Comparison of ENCODE assay signal across 23 mouse cellular contexts in genomic region chr5:104036686-104037085, GRCm38 (mm10). TPM values are rescaled to one million over a fixed set of nuclear protein-coding genes. Genes with fewer than 3 reads are reported as not detected.
"Had no signal": no experiment of that assay in that cellular context is flagged by ENCODE, and none has a peak within 500 bp of the region (broad histone marks: within the 10 kb centered on the region; RNA-seq: fewer than 3 reads in every experiment).

No protein-coding gene starts in this region.

- H3K4me3 ChIP-seq: lung, embryonic 15.5 days; megakaryocyte, embryonic 14.5 days; midbrain, embryonic 12.5 days; neural tube, embryonic 12.5 days had no signal

- H3K36me3 ChIP-seq: lung, embryonic 15.5 days; midbrain, embryonic 12.5 days; neural tube, embryonic 12.5 days had no signal

- H3K9ac ChIP-seq: lung, embryonic 15.5 days; midbrain, embryonic 12.5 days; neural tube, embryonic 12.5 days had no signal

- H3K27ac ChIP-seq: lung, embryonic 15.5 days; macrophage; midbrain, embryonic 12.5 days; neural tube, embryonic 12.5 days had no signal

- H3K27me3 ChIP-seq: lung, embryonic 15.5 days; midbrain, embryonic 12.5 days; neural tube, embryonic 12.5 days had no signal

- H3K4me2 ChIP-seq: lung, embryonic 15.5 days; midbrain, embryonic 12.5 days; neural tube, embryonic 12.5 days had no signal

- DNase-seq: lung, adult 2 months; lung, postnatal 14 days; lung, postnatal 36 days; midbrain, embryonic 14.5 days; right cerebral cortex, postnatal 14 days; thymus, adult 18-20 months; thymus, postnatal 14 days; thymus, postnatal 36 days had no signal

- H3K4me1 ChIP-seq: lung, embryonic 15.5 days; midbrain, embryonic 12.5 days; neural tube, embryonic 12.5 days had no signal

- H3K9me3 ChIP-seq: lung, embryonic 15.5 days; megakaryocyte, embryonic 14.5 days; midbrain, embryonic 12.5 days; neural tube, embryonic 12.5 days had no signal

- ATAC-seq: lung, postnatal 0 days; midbrain, embryonic 16.5 days had no signal

RNA-seq across cellular contexts. Expression of gene Gm17660, which starts 40.7 kb away (rescaled TPM):
- total RNA-seq: megakaryocyte progenitor cell, adult 5-6 weeks; monocyte, adult 5-6 weeks; neutrophil, adult 5-6 weeks had no signal
- polyA plus RNA-seq: liver, embryonic 16.5 days; lung, adult 2 months; lung, postnatal 0 days; macrophage; midbrain, embryonic 12.5 days; midbrain, embryonic 14.5 days; midbrain, embryonic 16.5 days; neural tube, embryonic 12.5 days; spleen, adult 2 months; stomach, embryonic 14.5 days; thymus, postnatal 0 days had no signal

RNA-seq across cellular contexts. Expression of gene Hsd17b13, which starts 59.5 kb away (rescaled TPM):
- total RNA-seq: monocyte, adult 5-6 weeks had no signal
- polyA plus RNA-seq: macrophage; midbrain, embryonic 12.5 days; midbrain, embryonic 14.5 days; midbrain, embryonic 16.5 days; neural tube, embryonic 12.5 days; neural tube, embryonic 14.5 days had no signal
